Mouse (Mus musculus): Measurements from ENCODE around the gene Msh4. TPM values are rescaled to one million over a fixed set of nuclear protein-coding genes. Genes with fewer than 3 reads are reported as not detected.
A peak's percentile ranks its signal among the peaks of the same experiment; 100 is the strongest.

The Msh4 gene
- polyA plus RNA-seq, 1 experiment = 0.02 TPM

DNA sequence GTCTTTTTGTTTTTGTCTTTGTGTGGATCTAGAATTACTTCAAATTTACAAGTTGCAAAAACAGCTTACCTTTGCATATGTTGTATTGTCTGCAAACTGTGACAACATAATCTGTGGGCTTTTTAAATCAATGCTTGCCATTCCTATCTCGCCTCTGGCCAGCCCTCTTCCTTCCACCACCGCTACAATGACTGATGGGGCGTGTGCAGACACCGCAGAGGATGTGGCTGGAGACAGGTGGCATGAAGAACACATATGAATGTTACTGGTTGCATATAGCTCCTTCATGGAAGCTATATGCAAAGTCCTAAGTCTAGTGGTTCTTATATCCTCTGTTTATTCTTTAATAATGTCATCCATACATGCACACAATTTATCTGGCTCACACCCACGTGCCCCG is 8.7 kb downstream of the Msh4 start:
- TF ChIP-seq CTCF (IDR thresholded peaks at IDR 0.05; ENCODE audit: control insufficient read depth, insufficient read depth, insufficient read length) = no peak
- TF ChIP-seq MYOD1 (IDR thresholded peaks at IDR 0.05; ENCODE audit: control insufficient read depth, insufficient read length, low read depth) = peak; percentile 45
- no peak for TF ChIP-seq CEBPB (IDR thresholded peaks at IDR 0.05; ENCODE audit: low read depth)
- Histone ChIP-seq H3K4me3 (ENCODE audit: insufficient read depth, poor library complexity, severe bottlenecking) (no peak overlapping the region), H3K79me3 (ENCODE audit: low read depth) (no peaks in the 10 kb centered on the region), H3K27me3 (ENCODE audit: control insufficient read depth, insufficient read depth, insufficient read length) (no peaks in the 10 kb centered on the region), H3K79me2 (ENCODE audit: control insufficient read depth, insufficient read depth) (no peaks in the 10 kb centered on the region), H3ac (ENCODE audit: control insufficient read depth, insufficient read length, low read depth) (no peak overlapping the region), H3K36me3 (ENCODE audit: control insufficient read depth, insufficient read depth) (peaks cover 5% of the 10 kb centered on the region)

DNA sequence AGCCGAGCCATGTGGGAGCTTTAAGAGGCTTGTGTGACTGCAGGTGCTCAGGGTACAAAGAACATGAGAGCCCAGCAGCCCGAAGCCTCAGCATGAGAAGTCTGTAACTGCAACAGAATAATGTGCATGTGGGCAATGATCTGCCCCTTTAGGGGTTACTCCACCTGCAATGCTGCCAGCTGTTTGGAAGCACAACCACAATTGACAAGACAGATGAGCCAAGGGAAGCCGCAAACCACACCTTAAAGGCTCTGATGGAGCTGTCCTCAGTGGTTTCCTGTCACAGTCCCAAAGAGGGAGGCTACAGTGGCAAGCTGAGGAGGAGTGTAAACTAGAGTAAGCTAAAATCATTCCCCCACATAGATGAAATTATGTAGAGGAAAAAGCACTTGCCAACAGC is 10.5 kb downstream of the Msh4 start:
- Histone ChIP-seq H3K4me3 (ENCODE audit: insufficient read depth, poor library complexity, severe bottlenecking) (no peak overlapping the region), H3ac (ENCODE audit: control insufficient read depth, insufficient read length, low read depth) (no peak overlapping the region), H3K27me3 (ENCODE audit: control insufficient read depth, insufficient read depth, insufficient read length) (no peaks in the 10 kb centered on the region), H3K36me3 (ENCODE audit: control insufficient read depth, insufficient read depth) (no peaks in the 10 kb centered on the region), H3K79me3 (ENCODE audit: low read depth) (no peaks in the 10 kb centered on the region), H3K79me2 (ENCODE audit: control insufficient read depth, insufficient read depth) (no peaks in the 10 kb centered on the region)
- no peak for TF ChIP-seq CEBPB (IDR thresholded peaks at IDR 0.05; ENCODE audit: low read depth)
- no peak for TF ChIP-seq MAX (IDR thresholded peaks at IDR 0.05)
- TF ChIP-seq MYOD1 (IDR thresholded peaks at IDR 0.05; ENCODE audit: control insufficient read depth, insufficient read length, low read depth) = no peak
- no peak for TF ChIP-seq FOSL1 (IDR thresholded peaks at IDR 0.05; ENCODE audit: insufficient read depth, low read length, poor library complexity, severe bottlenecking)

DNA sequence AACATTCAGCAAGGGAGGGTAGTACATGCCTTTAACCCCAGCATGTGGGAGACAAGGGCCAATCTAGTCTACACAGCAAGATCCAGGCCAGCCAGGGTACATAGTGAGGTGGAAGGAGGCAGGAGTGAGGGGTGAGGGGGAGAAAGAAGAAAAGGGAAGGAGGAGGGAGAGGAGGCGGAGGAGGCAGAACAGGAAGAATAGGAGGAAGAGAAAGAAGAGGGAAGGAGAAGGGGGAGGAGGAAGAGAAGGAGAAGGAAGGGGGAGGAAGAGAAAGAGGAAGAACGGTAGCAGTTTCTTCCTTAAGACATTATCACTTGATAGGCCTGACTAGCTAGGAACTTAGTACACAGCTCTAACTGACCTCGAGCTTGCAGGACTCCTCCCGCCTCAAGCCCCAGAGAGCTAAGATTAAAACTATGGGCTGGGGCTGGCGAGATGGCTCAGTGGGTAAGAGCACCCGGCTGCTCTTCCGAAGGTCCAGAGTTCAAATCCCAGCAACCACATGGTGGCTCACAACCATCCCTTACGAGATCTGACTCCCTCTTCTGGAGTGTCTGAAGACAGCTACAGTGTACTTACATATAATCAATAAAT is 16.7 kb downstream of the Msh4 start:
- peaks cover 2% of the 10 kb centered on the region for H3K36me3 ChIP-seq (ENCODE audit: control insufficient read depth, insufficient read depth)
- no peaks in the 10 kb centered on the region for H3K79me2 ChIP-seq (ENCODE audit: control insufficient read depth, insufficient read depth)
- TF ChIP-seq USF1 (IDR thresholded peaks at IDR 0.05; ENCODE audit: low read depth) (no peak), FOSL1 (IDR thresholded peaks at IDR 0.05; ENCODE audit: insufficient read depth, low read length, poor library complexity, severe bottlenecking) (no peak), CEBPB (IDR thresholded peaks at IDR 0.05; ENCODE audit: low read depth) (no peak), MYOD1 (IDR thresholded peaks at IDR 0.05; ENCODE audit: control insufficient read depth, insufficient read length, low read depth) (no peak), MYOG (IDR thresholded peaks at IDR 0.05; ENCODE audit: control insufficient read depth, extremely low read depth, insufficient read length) (no peak), MAX (IDR thresholded peaks at IDR 0.05) (no peak), CTCF (IDR thresholded peaks at IDR 0.05; ENCODE audit: control insufficient read depth, insufficient read depth, insufficient read length) (no peak)
- no peaks in the 10 kb centered on the region for H3K79me3 ChIP-seq (ENCODE audit: low read depth)
- no peaks in the 10 kb centered on the region for H3K27me3 ChIP-seq (ENCODE audit: control insufficient read depth, insufficient read depth, insufficient read length)
- H3K4me3 ChIP-seq (ENCODE audit: insufficient read depth, poor library complexity, severe bottlenecking) = no peak overlapping the region
- no peak overlapping the region for H3ac ChIP-seq (ENCODE audit: control insufficient read depth, insufficient read length, low read depth)

DNA sequence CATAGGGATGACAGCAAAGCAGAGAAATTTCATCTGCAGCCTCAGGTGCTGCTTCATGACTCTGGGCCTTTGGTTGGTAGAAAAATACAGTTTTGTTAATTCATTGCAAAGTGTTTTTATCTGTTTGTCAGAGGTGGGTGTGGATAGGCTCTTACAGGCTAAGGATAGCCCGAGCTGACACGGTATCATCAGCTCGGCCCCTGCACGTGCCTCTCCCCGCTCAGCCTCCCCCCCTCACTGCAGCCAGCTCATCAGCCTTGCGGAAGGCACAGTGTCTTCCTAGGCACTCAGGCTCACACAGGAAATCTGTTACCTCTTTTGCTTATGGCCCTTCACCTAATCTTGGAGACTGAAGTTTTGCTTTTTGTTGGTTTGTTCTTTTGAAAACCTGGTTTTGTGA is 17.8 kb downstream of the Msh4 start:
- no peak overlapping the region for H3ac ChIP-seq (ENCODE audit: control insufficient read depth, insufficient read length, low read depth)
- no peak for TF ChIP-seq FOSL1 (IDR thresholded peaks at IDR 0.05; ENCODE audit: insufficient read depth, low read length, poor library complexity, severe bottlenecking)
- TF ChIP-seq MYOG (IDR thresholded peaks at IDR 0.05; ENCODE audit: control insufficient read depth, extremely low read depth, insufficient read length) = no peak
- no peak for TF ChIP-seq CEBPB (IDR thresholded peaks at IDR 0.05; ENCODE audit: low read depth)
- TF ChIP-seq MAX (IDR thresholded peaks at IDR 0.05) = no peak
- no peak for TF ChIP-seq MYOD1 (IDR thresholded peaks at IDR 0.05; ENCODE audit: control insufficient read depth, insufficient read length, low read depth)
- no peak for TF ChIP-seq USF1 (IDR thresholded peaks at IDR 0.05; ENCODE audit: low read depth)
- TF ChIP-seq CTCF (IDR thresholded peaks at IDR 0.05; ENCODE audit: control insufficient read depth, insufficient read depth, insufficient read length) = no peak
- H3K79me2 ChIP-seq (ENCODE audit: control insufficient read depth, insufficient read depth) = no peaks in the 10 kb centered on the region
- H3K27me3 ChIP-seq (ENCODE audit: control insufficient read depth, insufficient read depth, insufficient read length) = no peaks in the 10 kb centered on the region
- H3K79me3 ChIP-seq (ENCODE audit: low read depth) = no peaks in the 10 kb centered on the region
- H3K4me3 ChIP-seq (ENCODE audit: insufficient read depth, poor library complexity, severe bottlenecking) = no peak overlapping the region
- H3K36me3 ChIP-seq (ENCODE audit: control insufficient read depth, insufficient read depth) = peaks cover 2% of the 10 kb centered on the region

DNA sequence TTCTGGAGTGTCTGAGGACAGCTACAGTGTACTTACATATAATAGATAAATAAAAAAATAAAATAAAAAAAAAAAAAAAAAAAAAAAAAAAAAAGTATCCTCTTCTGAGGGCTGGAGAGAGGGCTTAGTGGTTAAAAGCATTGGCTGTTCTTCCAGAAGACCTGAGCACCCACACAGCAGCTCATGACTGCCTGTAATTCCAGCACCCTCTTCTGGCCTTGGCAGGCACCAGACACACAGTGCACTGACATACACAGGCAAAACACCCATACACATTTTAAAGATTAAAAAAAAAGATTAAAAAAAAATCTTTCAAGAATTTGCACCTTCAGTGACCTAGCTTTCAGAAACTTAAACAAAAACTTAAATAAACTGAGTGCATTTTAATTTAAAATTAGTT is 19.6 kb downstream of the Msh4 start:
- Histone ChIP-seq H3K36me3 (ENCODE audit: control insufficient read depth, insufficient read depth) (peaks cover 2% of the 10 kb centered on the region), H3K79me3 (ENCODE audit: low read depth) (no peaks in the 10 kb centered on the region), H3ac (ENCODE audit: control insufficient read depth, insufficient read length, low read depth) (no peak overlapping the region), H3K27me3 (ENCODE audit: control insufficient read depth, insufficient read depth, insufficient read length) (no peaks in the 10 kb centered on the region), H3K79me2 (ENCODE audit: control insufficient read depth, insufficient read depth) (no peaks in the 10 kb centered on the region), H3K4me3 (ENCODE audit: insufficient read depth, poor library complexity, severe bottlenecking) (no peak overlapping the region)
- TF ChIP-seq USF1 (IDR thresholded peaks at IDR 0.05; ENCODE audit: low read depth) = no peak
- no peak for TF ChIP-seq FOSL1 (IDR thresholded peaks at IDR 0.05; ENCODE audit: insufficient read depth, low read length, poor library complexity, severe bottlenecking)
- no peak for TF ChIP-seq CEBPB (IDR thresholded peaks at IDR 0.05; ENCODE audit: low read depth)
- no peak for TF ChIP-seq MYOG (IDR thresholded peaks at IDR 0.05; ENCODE audit: control insufficient read depth, extremely low read depth, insufficient read length)
- no peak for TF ChIP-seq CTCF (IDR thresholded peaks at IDR 0.05; ENCODE audit: control insufficient read depth, insufficient read depth, insufficient read length)
- TF ChIP-seq MYOD1 (IDR thresholded peaks at IDR 0.05; ENCODE audit: control insufficient read depth, insufficient read length, low read depth) = no peak
- TF ChIP-seq MAX (IDR thresholded peaks at IDR 0.05) = no peak

DNA sequence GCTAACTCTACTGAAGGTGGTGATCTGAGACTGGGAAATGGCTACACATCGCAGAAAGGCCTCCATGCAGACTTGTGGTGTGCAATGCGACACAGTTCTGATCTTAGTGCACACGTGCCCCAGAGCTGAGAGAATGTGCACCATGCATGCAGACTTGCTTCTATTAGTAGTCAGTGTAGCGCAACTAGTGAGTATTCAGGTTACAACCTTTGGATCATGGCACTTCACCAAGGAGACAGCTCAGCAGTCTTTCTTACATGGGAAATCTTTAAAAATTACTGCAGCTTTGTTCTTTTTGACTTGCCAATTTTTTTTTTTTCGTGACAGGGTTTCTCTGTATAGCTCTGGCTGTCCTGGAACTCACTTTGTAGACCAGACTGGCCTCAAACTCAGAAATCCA is 34.5 kb downstream of the Msh4 start:
- Histone ChIP-seq H3K36me3 (ENCODE audit: control insufficient read depth, insufficient read depth) (peaks cover 6% of the 10 kb centered on the region), H3K79me3 (ENCODE audit: low read depth) (no peaks in the 10 kb centered on the region), H3ac (ENCODE audit: control insufficient read depth, insufficient read length, low read depth) (no peak overlapping the region), H3K79me2 (ENCODE audit: control insufficient read depth, insufficient read depth) (no peaks in the 10 kb centered on the region), H3K27me3 (ENCODE audit: control insufficient read depth, insufficient read depth, insufficient read length) (no peaks in the 10 kb centered on the region), H3K4me3 (ENCODE audit: insufficient read depth, poor library complexity, severe bottlenecking) (no peak overlapping the region)
- no peak for TF ChIP-seq USF1 (IDR thresholded peaks at IDR 0.05; ENCODE audit: low read depth)
- no peak for TF ChIP-seq MAX (IDR thresholded peaks at IDR 0.05)
- no peak for TF ChIP-seq FOSL1 (IDR thresholded peaks at IDR 0.05; ENCODE audit: insufficient read depth, low read length, poor library complexity, severe bottlenecking)
- no peak for TF ChIP-seq MYOD1 (IDR thresholded peaks at IDR 0.05; ENCODE audit: control insufficient read depth, insufficient read length, low read depth)
- no peak for TF ChIP-seq CEBPB (IDR thresholded peaks at IDR 0.05; ENCODE audit: low read depth)
- TF ChIP-seq MYOG (IDR thresholded peaks at IDR 0.05; ENCODE audit: control insufficient read depth, extremely low read depth, insufficient read length) = no peak
- TF ChIP-seq CTCF (IDR thresholded peaks at IDR 0.05; ENCODE audit: control insufficient read depth, insufficient read depth, insufficient read length) = no peak

Measured in C2C12 (cell line).